Mouse (Mus musculus): ENCODE measurements around the gene Dusp1.

Gene Dusp1

DNA sequence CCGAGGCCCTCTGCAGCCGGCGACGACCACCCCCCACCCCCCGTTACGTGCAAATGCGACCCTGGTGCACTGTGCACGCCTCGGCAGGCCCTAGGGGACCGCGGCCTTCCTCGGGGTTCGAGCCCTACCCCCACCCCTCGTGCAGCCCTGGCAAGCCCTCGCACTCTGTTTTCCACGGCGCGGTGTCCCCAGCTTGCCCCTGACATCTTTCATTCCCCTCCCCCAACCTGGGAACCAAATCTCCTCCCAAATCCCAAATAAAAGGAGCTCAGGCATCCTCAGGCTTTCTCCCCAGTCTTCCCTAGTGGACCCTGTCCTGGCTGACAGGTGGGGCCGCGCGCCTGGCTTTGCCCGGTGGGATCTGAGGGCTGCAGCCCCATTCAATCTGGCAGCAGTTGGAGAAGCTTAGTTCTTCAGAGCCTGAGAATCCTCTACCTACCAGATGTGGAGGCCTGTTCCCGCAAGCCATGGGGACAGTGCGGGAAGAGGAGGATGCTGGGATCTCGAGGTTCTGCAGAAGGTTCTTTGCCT is at the start of gene Dusp1:
Dusp1 (minus strand) TSS at position 478 of the 531 bp plus-strand sequence.
- DNase-seq (ENCODE audit: low spot score) = peak; percentile 39

DNA sequence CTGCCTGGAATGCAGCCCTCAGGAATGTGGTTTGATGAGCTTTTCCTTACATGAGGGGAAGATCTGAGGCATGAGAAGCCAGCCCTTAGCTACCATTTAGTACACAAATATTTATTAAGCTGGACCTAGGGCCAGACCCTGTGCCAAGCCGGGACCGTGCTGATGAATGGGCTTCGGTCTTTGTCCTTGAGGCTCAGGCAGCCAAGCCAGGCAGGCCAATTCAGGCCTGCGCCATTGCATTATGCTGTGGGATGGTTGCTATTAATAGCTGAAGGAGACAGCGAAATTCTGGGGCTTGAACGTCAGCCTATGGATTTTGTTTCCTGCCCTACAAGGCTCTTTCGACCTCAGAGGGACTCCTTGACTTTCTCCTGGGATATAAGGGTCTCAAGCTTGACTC is 49.4 kb upstream of the Dusp1 start:
- no peak for DNase-seq (ENCODE audit: low spot score)

DNA sequence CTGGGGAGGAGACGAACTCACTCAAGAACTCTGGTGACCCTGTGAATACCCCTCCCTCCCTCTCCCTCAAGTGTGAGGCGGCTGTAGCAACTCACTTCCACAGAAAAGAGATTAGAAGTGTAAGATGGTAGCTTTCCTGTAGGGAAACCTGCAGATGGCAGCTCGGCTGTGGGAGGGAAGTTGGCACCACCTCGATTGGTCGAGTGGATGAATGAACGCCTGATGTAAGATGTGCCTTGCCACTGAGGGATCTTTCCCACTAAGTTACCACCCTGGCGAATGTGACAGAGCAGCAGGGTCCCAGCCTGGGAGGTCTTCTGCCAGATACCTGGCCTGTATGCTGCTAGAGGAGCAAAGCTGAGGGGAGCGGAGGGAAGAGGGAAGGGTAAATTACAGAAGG is 47.9 kb upstream of the Dusp1 start:
- no peak for DNase-seq (ENCODE audit: low spot score)

GRCm38 (mm10) chr17:26608877-26609276 is 46.9 kb upstream of the Dusp1 start:
- no peak for DNase-seq (ENCODE audit: low spot score)

- no peak for DNase-seq (ENCODE audit: low spot score)
Measured at GRCm38 (mm10) chr17:26608348-26608747, 46.4 kb upstream of the Dusp1 start.

DNA sequence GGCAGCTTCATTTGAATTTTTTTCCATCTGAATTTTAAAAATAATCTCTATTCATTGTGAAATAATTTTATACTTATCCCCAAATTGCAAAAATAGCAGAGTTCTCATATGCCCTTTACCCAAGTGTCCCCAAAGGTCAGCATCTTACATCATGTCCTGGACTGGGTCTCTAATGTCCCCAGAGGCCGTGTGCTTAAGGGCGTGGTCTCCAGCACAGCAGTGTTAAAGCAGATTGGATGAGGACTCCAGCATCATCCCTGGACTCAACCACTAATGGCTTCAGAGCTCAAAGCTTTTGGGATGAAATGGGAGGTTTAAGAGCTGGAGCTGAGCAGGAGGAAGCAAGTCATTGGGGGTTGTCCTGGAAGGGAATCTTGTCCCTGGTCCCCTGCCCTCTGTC is 44.6 kb upstream of the Dusp1 start:
- peak; percentile 81 for DNase-seq (ENCODE audit: low spot score)

DNA sequence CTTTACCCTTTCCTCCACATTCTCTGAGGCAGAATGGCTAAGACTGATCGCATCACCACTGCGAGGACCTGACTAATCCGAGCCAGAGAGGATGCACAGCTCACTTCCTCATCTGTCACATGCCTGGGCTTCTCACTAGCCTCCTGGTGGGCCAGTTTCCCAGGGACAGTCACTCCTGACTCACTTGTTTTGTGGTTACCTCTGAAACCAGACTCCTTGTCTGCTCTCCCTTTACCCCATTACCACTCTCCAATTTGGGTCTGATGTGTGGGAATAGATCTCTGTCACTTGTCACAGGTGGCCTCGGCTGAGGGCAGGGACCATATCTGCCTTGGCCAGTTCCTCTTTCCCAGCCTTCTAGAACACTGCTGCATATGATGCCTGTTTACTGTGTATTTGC is 43.7 kb upstream of the Dusp1 start:
- DNase-seq (ENCODE audit: low spot score) = no peak

GRCm38 (mm10) chr17:26603311-26603710 is 41.4 kb upstream of the Dusp1 start:
- DNase-seq (ENCODE audit: low spot score) = no peak

DNA sequence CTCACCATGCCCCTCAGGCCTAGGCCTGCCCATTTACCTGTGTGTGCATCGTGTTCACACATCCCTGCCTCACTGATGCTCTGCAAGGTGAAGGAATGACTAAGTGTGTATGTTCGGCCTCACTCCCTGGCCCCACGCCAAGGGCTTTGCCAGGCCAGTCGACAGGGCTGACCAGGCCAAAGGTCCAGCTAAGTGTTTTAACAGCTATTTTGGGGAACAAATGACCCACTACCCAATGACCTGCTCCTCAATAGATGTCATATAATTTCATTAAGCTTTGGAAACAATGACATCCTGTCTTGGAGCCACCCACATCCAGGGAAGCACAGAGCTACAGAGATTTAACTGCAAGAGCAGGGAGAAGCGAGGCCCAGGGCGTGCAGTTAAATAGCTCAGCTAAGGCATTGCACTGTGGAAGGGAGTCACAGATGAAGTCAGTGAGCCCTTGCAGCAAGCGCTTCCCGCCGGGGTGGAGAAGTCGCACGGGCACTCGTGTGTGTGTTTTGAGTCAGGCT is 40.5 kb upstream of the Dusp1 start:
- peak; percentile 78 for DNase-seq (ENCODE audit: low spot score)

DNA sequence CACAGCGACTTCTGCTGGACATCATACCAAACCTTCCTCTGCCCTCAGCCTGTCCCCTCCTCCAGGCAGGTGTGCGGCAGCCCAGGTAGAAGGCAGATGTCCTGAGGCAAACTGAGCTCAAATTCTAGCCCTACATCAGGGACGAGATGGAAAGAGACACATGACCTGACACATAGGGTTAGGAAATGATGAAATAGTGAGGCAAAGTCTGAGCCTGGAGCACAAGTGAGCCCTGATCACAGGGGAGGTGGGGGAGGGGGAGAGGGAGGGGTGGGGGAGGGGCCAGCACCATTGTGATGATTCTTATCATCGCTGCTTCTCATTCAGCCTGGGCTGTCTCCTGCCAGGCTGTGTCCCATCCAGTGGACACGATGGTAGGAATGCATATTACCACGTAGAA is 40.0 kb upstream of the Dusp1 start:
- no peak for DNase-seq (ENCODE audit: low spot score)

DNA sequence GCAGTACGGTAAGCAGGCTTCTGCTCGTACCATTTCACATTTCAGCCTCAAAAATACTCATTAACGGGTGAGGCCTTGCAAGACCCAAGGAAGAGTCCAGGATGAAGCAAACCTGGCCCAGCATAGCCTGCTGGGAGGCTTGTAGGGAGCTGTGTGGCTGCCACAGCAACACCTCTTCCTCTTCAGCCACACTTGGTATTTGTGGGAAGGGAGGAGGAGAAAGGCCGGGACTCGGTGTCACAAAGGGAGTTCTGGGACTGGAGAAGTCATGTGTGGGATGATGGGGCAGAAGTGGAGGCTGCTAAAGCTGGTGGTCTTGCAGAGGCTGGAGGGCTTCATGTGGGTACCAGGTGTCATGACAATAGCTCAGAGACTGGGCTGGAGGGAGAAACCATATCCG is 39.6 kb upstream of the Dusp1 start:
- no peak for DNase-seq (ENCODE audit: low spot score)

- no peak for DNase-seq (ENCODE audit: low spot score)
Measured at GRCm38 (mm10) chr17:26600913-26601447, 39.1 kb upstream of the Dusp1 start.

DNA sequence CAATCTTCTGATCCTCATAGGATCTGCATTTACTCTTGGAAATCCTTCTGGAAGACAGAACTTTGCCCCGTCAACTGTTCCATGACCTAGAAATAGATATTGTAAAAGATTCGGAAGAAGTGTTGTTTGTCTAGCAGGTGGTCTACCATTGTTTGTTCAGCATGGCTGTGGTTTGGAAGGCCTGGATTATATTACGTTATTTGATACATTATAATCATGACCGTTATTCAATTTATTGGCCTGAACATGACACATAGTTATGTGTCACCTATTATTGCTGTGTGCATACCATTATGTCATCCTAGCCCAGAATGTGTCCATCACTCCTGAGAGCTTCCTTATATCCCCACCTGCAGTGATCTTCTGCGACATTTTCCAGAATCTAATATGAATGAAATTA is 36.9 kb upstream of the Dusp1 start:
- DNase-seq (ENCODE audit: low spot score) = no peak

GRCm38 (mm10) chr17:26596856-26597481 is 35.0 kb upstream of the Dusp1 start:
- no peak for DNase-seq (ENCODE audit: low spot score)

GRCm38 (mm10) chr17:26596168-26596658 is 34.3 kb upstream of the Dusp1 start:
- no peak for DNase-seq (ENCODE audit: low spot score)

- DNase-seq (ENCODE audit: low spot score) = no peak
Measured at GRCm38 (mm10) chr17:26595448-26596167, 33.7 kb upstream of the Dusp1 start.

DNA sequence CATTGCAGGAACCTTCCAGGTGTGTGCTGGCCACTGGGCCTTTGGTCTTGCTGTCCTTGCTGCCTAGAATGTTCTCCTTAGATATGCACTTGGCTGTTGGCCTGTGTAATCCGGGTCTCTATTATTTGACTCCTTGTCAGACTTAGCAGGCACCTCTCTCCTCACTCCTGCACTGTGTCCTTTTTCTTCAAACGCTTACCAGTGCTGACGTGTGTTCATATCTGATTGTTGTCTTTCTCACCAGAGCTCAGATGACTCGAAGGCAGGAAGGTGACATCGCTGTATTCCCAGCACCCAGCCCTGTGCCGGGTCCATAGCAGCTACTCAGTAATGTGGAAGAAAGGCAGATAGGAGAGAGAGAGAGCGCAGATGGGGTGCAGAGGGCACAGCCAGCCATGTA is 33.0 kb upstream of the Dusp1 start:
- no peak for DNase-seq (ENCODE audit: low spot score)

- DNase-seq (ENCODE audit: low spot score) = no peak
Measured at GRCm38 (mm10) chr17:26594171-26594570, 32.2 kb upstream of the Dusp1 start.

- no peak for DNase-seq (ENCODE audit: low spot score)
Measured at GRCm38 (mm10) chr17:26593199-26593598, 31.3 kb upstream of the Dusp1 start.

GRCm38 (mm10) chr17:26592510-26592909 is 30.6 kb upstream of the Dusp1 start:
- peak; percentile 88 for DNase-seq (ENCODE audit: low spot score)

DNA sequence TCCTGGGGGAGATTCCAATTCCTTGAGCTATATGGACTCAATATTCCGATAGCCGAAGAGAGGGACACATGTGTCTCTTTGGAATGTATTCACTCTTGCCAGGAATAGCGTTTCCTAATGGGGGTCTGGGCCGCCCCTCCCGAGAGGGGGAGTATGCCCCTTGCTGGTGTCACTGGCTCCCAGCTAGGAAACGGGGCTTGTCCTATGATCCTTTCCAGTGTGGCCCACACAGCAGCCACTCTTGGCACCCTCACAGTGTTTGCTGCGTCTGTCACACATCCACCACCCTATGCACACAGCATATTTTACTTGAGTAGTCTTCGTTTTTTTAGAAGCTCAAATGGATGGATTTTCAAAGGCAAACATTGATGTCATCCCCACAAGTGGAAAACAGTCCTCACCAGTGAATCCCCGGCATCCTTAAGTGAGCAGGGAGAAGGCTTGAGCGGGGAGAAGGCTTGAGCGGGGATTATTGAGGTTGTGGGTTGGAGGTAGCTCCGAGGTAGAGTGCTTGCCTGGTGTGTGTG is 26.1 kb upstream of the Dusp1 start:
- no peak for DNase-seq (ENCODE audit: low spot score)

- DNase-seq (ENCODE audit: low spot score) = peak; percentile 73
Measured at GRCm38 (mm10) chr17:26584558-26585136, 22.7 kb upstream of the Dusp1 start.

Data from adipocyte (in vitro differentiated cells).